Mouse (Mus musculus) kidney, postnatal 0 days (tissue): Measurements from ENCODE around the gene Mrpl55. TPM values are rescaled to one million over a fixed set of nuclear protein-coding genes. Genes with fewer than 3 reads are reported as not detected.

Source experiments
- ATAC-seq: fragments of 200-750 bp; cut with Nextera tagmentation; replicated peaks from 2 replicates; pipeline ENCODE4 v1.8.0; 2017; ENCODE audit warnings: low read depth, moderate number of reproducible peaks, moderate TSS enrichment, moderate library complexity; ENCODE audit not compliant: low FRiP score
- DNase-seq: peaks from one replicate; pipeline ENCODE4 v3.0.0-alpha.2; 2016; ENCODE audit warnings: low spot score
- H3K27ac ChIP-seq: fragments of 300-500 bp; sonication (generic); 2 replicates; pipeline ENCODE4 v1.5.1; 2014; ENCODE audit warnings: mild to moderate bottlenecking
- H3K27me3 ChIP-seq: fragments of 300-500 bp; sonication (generic); 2 replicates; pipeline ENCODE4 v1.6.1; 2014; ENCODE audit warnings: low read length, mixed read lengths; ENCODE audit not compliant: insufficient read depth
- H3K36me3 ChIP-seq: fragments of 300-500 bp; sonication (generic); 2 replicates; pipeline ENCODE4 v1.6.1; 2014; ENCODE audit warnings: low read length, mixed read lengths; ENCODE audit not compliant: insufficient read depth
- H3K4me1 ChIP-seq: fragments of 300-500 bp; sonication (generic); replicated peaks from 2 replicates; pipeline ENCODE4 v1.6.1; 2014; ENCODE audit warnings: antibody characterized with exemption, low read length, mixed read lengths; ENCODE audit not compliant: insufficient read depth
- H3K4me2 ChIP-seq: fragments of 300-500 bp; sonication (generic); 2 replicates; pipeline ENCODE4 v1.6.1; 2014; ENCODE audit warnings: mild to moderate bottlenecking, low read length, moderate library complexity, mixed read lengths
- H3K4me3 ChIP-seq: fragments of 300-500 bp; sonication (generic); replicated peaks from 2 replicates; pipeline ENCODE4 v1.5.1; 2014; ENCODE audit warnings: low read depth, low read length
- H3K9ac ChIP-seq: fragments of 300-500 bp; sonication (generic); 2 replicates; pipeline ENCODE4 v1.6.1; 2014; ENCODE audit warnings: low read depth, low read length
- H3K9me3 ChIP-seq: fragments of 300-500 bp; sonication (generic); replicated peaks from 2 replicates; pipeline ENCODE4 v1.6.1; 2016; ENCODE audit warnings: low read length, inconsistent platforms, mixed read lengths
- CTCF ChIP-seq: IDR thresholded peaks from 2 replicates; pipeline ENCODE4 v1.5.1; 2016; ENCODE audit warnings: antibody characterized with exemption, low read depth, mild to moderate bottlenecking, moderate library complexity
- WGBS: fragments of 180-500 bp; shearing (Covaris S2); extraction: QIAGEN DNeasy Blood & Tissue Kit; methylation state at CpG from one replicate; pipeline ENCODE4 v1.1.7; 2014; 5-methylcytosine and 5-hydroxymethylcytosine counted together
- polyA plus RNA-seq: library from polyadenylated mRNA; unstranded; fragments of >200 nt; fragmentation: Nextera tagmentation; extraction: Ambion mirVana; gene quantifications from 2 replicates; pipeline ENCODE4 v1.2.1, GENCODE M21; 2015

Gene Mrpl55
- polyA plus RNA-seq, 1 experiment from 2014 or later: 112 TPM

GRCm38 (mm10) chr11:59185490-59185889, 16.8 kb upstream of the Mrpl55 start:
- WGBS: 84% methylated on average over 5 of the region's 5 CpGs
- ATAC-seq: no peak

GRCm38 (mm10) chr11:59187706-59188105, 14.6 kb upstream of the Mrpl55 start:
- TF ChIP-seq CTCF: no peak
- peaks cover 7% of the 10 kb centered on the region; the same call in 1 of the 2 replicates for H3K4me1 ChIP-seq
- H3K9me3 ChIP-seq: no peaks in the 10 kb centered on the region
- 41% methylated on average over 6 of the region's 6 CpGs for WGBS
- H3K27ac ChIP-seq: no peak overlapping the region
- H3K27me3 ChIP-seq: no peaks in the 10 kb centered on the region
- H3K4me2 ChIP-seq: no peak overlapping the region
- no peak overlapping the region for H3K4me3 ChIP-seq
- no peak overlapping the region for H3K9ac ChIP-seq
- ATAC-seq (no peak), DNase-seq (no peak)
- H3K36me3 ChIP-seq: peaks cover 20% of the 10 kb centered on the region

More at GRCm38 (mm10) chr11:59185490-59185889, 16.8 kb upstream of the Mrpl55 start:
- no peak for TF ChIP-seq CTCF
- Histone ChIP-seq H3K9me3 (no peaks in the 10 kb centered on the region), H3K36me3 (peaks cover 20% of the 10 kb centered on the region), H3K9ac (no peak overlapping the region), H3K4me1 (peaks cover 7% of the 10 kb centered on the region; the same call in 1 of the 2 replicates), H3K4me2 (no peak overlapping the region), H3K27me3 (no peaks in the 10 kb centered on the region), H3K27ac (no peak overlapping the region), H3K4me3 (no peak overlapping the region)
- DNase-seq: no peak

GRCm38 (mm10) chr11:59191231-59192058, 10.8 kb upstream of the Mrpl55 start:
- H3K9ac ChIP-seq: peak overlapping the region; percentile 65
- peak overlapping the region; percentile 67 for H3K4me2 ChIP-seq
- TF ChIP-seq CTCF: no peak
- WGBS: under 1% methylated on average over 56 of the region's 59 CpGs
- peak overlapping the region; percentile 54 for H3K4me3 ChIP-seq
- peak overlapping the region; percentile 91 for H3K27ac ChIP-seq
- H3K36me3 ChIP-seq: no peaks in the 10 kb centered on the region
- ATAC-seq (peak; percentile 92), DNase-seq (peak; percentile 96)
- no peaks in the 10 kb centered on the region for H3K27me3 ChIP-seq
- no peaks in the 10 kb centered on the region; the same call in 1 of the 2 replicates for H3K4me1 ChIP-seq
- H3K9me3 ChIP-seq: no peaks in the 10 kb centered on the region

- no peaks in the 10 kb centered on the region for H3K27me3 ChIP-seq
- DNase-seq: no peak
- no peaks in the 10 kb centered on the region; the same call in 1 of the 2 replicates for H3K4me1 ChIP-seq
- no peak for TF ChIP-seq CTCF
- H3K36me3 ChIP-seq: no peaks in the 10 kb centered on the region
- H3K27ac ChIP-seq: peak within 1 kb of the TSS; percentile 91
- H3K9me3 ChIP-seq: no peaks in the 10 kb centered on the region
- peak within 1 kb of the TSS; percentile 65 for H3K9ac ChIP-seq
- H3K4me2 ChIP-seq: peak within 1 kb of the TSS; percentile 67
- 4% methylated on average over 16 of the region's 16 CpGs for WGBS
- ATAC-seq: no peak
- peak within 1 kb of the TSS; percentile 54 for H3K4me3 ChIP-seq
These were observed 10.3 kb upstream of the Mrpl55 start, which contains the start of gene Guk1 for GRCm38 (mm10) chr11:59192059-59192386. Gene Guk1, minus strand, starts transcription at chr11:59192212.

- Histone ChIP-seq H3K4me1 (no peaks in the 10 kb centered on the region; the same call in 1 of the 2 replicates), H3K9ac (no peak overlapping the region), H3K9me3 (no peaks in the 10 kb centered on the region), H3K27ac (no peak overlapping the region), H3K4me3 (no peak overlapping the region), H3K36me3 (no peaks in the 10 kb centered on the region), H3K4me2 (no peak overlapping the region), H3K27me3 (no peaks in the 10 kb centered on the region)
- ATAC-seq: no peak
- no peak for TF ChIP-seq CTCF
- no peak for DNase-seq
These were observed 6.1 kb upstream of the Mrpl55 start for GRCm38 (mm10) chr11:59196230-59196629.

- no peak for TF ChIP-seq CTCF
- no peak for ATAC-seq
These were observed 877 bp upstream of the Mrpl55 start for GRCm38 (mm10) chr11:59201216-59202002.

More at GRCm38 (mm10) chr11:59201216-59202002, 877 bp upstream of the Mrpl55 start:
- DNase-seq: peak; percentile 35
- 30% methylated on average over 16 of the region's 16 CpGs for WGBS
- Histone ChIP-seq H3K4me1 (no peaks in the 10 kb centered on the region; the same call in 1 of the 2 replicates), H3K4me3 (peak overlapping the region; percentile 71), H3K9ac (peak overlapping the region; percentile 70), H3K27me3 (no peaks in the 10 kb centered on the region), H3K9me3 (no peaks in the 10 kb centered on the region), H3K4me2 (peak overlapping the region; percentile 76), H3K27ac (peak overlapping the region; percentile 78), H3K36me3 (peaks cover 6% of the 10 kb centered on the region)
